Mouse (Mus musculus) embryo, embryonic 11.5 days (tissue): ENCODE measurements at regions not wholly inside any gene's neighbourhood (a gene's known extent, or its start where the extent isn't known, plus 50 kb on each side); places are given as distances from the start of the nearest gene placed in this dataset.

Experiments used
- DNase-seq: peaks from one replicate; pipeline ENCODE4 v3.0.0-alpha.2; 2012; ENCODE audit warnings: low read depth, low spot score

GRCm38 (mm10) chr17:73048164-73048563 lies 59.6 kb upstream of the Lclat1 start:
- DNase-seq, result no peak

- DNase-seq, result no peak
These were observed 54.8 kb upstream of the Lclat1 start for GRCm38 (mm10) chr17:73052956-73053355.

GRCm38 (mm10) chr17:73053479-73054215 lies 54.1 kb upstream of the Lclat1 start:
- no peak for DNase-seq

GRCm38 (mm10) chr17:73054226-73054625 lies 53.6 kb upstream of the Lclat1 start:
- DNase-seq, result peak; percentile 16

- no peak for DNase-seq
These were observed 52.6 kb upstream of the Lclat1 start for GRCm38 (mm10) chr17:73055197-73055596.

- DNase-seq, result no peak
These were observed 52.2 kb upstream of the Lclat1 start for GRCm38 (mm10) chr17:73055611-73056010.

- no peak for DNase-seq
These were observed 51.2 kb upstream of the Lclat1 start for GRCm38 (mm10) chr17:73056616-73057015.
